Mouse (Mus musculus): Measurements from ENCODE around the gene Erbb4.

Erbb4 gene

DNA sequence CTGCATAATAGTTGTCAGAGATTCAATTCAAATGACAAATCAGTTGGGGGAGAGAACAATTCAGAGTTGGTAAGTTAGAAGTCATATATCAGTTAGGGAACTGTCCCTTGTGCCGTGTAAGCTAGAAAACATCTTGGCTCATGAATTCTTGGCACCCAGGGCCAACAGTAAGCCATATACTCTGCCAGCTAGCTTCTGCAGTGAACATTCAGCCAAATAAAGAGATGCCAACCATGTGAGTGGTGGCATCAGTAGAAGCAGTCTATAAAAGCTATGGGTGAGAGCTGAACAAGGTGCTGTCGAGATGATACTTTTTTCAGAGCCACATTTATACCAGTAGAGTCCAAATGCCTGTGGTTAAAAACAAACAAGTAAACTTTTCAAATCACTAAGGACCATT, 973.4 kb downstream of the Erbb4 start:
- peak; percentile 40; the same call in 1 of the 2 replicates for ATAC-seq (ENCODE audit: insufficient number of reproducible peaks, low FRiP score, low TSS enrichment)

DNA sequence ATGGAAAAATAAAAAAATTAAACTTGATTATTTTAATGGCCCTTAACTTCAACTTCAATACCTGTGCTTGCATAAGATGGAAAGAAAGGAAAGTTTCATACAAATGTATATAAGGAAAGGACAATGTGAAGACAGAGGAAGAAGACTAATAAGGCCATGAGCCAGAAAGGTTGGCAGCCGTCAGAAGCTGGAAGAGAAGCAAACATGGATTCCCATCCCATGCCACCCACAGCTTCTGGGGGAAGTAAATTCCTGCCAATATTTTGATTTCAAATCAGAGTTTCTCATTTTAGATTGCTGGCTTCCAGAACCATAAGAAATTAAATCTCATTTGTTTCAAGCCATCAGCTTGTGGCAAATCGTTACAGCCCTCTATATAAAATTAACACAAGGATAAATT, 984.3 kb downstream of the Erbb4 start:
- ATAC-seq (ENCODE audit: insufficient number of reproducible peaks, low FRiP score, low TSS enrichment) = no peak

DNA sequence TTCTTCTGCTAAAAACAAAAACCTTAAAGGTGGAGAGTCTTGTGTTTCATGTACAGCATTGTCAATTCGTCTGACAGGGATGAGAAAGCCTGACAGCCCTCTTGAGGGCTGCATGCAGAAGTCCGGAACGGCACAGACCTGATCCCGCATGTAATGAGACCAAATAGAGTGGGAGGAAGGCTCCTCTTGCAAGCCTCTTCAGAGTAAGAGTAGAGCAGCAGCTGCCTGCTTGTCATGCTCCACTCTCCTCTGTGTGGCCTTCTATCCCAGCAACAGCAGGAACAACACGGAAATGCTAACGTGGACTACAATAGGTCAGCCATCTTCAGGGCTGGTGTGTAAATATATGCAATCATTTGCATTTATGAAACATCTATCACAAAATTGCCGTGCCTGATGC, 987.5 kb downstream of the Erbb4 start:
- no peak for ATAC-seq (ENCODE audit: insufficient number of reproducible peaks, low FRiP score, low TSS enrichment)

DNA sequence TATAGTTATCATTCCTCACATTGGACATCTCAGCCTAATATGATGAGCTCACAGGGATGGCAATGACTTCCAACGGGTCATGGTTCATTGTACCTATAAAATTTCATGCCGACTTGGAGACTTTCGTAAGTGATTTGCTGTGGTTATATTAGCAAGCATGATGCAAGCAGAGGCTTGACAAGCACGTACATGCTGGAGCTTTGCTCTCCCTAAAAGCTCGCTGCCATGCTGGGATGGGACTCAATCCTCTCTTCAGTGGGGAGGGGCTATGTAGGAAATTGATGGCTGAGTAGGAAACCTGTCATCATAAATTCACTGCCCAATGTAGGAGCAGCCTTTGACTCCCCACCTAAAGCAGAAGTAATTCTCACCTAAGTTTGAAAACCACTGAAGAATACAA, 992.1 kb downstream of the Erbb4 start:
- ATAC-seq (ENCODE audit: insufficient number of reproducible peaks, low FRiP score, low TSS enrichment) = no peak

DNA sequence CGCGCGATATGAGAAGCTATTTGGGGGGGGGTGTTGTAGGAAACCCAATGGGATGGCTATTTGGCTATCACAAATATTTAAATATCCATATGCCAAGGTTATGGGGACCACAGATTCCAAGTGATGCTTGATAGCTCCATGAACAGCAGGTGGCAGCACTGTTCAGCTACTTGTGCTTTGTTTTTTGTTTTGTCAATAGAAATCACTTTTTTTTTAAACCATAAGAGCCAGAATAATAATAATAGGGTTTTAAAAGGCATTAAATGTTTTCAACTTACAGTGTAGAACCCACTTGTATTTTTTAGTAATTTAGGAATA, 1001.4 kb downstream of the Erbb4 start:
- 0 out of 2 replicates have a peak, but pooled peaks have one; percentile 45 for ATAC-seq (ENCODE audit: insufficient number of reproducible peaks, low FRiP score, low TSS enrichment)

DNA sequence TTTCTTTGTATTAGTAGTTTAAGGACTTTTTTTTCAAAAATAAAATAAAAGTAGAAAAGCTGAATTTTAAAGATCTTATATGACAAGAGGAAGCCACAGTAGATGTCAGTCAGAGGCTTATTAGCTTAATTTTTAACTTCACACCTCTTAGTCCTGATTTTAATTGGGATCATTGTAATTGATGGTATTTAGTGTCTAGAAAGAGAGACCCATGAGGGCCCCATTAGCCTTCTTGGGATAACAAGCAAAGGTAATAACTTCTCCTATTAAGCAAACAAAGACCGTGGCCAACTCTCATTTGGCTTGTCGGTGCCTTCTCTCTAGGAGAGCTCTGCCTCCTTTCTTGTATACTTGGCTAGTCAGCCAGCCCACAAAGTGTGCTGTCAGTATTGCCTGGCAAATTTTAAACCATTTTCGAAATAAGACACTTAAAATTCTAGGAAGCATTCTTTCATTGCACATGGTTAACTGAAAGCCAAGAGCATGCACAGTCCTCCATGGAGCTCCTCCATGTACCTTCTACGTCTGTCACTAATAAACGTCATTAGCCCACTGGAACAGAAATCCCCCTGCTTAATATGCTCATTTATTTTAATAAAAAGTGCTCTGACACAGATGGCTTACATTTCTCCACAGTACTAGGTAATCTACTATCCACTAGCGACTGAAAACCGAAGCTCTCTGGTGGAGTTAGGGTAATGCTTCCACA, 1001.9 kb downstream of the Erbb4 start:
- 0 out of 2 replicates have a peak, but pooled peaks have one; percentile 15 for ATAC-seq (ENCODE audit: insufficient number of reproducible peaks, low FRiP score, low TSS enrichment)

DNA sequence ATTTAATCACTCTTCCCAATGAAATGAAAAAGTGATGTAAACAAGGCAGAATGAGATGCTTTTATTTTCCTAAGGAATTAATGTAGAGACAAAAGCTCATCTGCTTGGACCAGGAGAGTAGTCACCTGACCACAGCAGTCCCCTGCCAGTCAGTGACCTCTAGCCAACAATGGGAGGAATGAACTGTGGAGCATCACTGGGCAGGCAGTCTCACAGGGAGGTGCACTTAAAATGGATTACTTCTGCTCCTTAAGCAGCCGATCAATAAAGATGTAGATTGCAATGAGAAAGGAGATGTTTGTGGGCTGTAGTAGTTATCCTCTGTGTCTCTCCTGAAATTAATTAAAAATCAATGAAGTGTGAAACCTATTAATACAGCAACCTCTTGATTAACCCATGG, 1018.2 kb downstream of the Erbb4 start:
- ATAC-seq (ENCODE audit: insufficient number of reproducible peaks, low FRiP score, low TSS enrichment) = no peak

DNA sequence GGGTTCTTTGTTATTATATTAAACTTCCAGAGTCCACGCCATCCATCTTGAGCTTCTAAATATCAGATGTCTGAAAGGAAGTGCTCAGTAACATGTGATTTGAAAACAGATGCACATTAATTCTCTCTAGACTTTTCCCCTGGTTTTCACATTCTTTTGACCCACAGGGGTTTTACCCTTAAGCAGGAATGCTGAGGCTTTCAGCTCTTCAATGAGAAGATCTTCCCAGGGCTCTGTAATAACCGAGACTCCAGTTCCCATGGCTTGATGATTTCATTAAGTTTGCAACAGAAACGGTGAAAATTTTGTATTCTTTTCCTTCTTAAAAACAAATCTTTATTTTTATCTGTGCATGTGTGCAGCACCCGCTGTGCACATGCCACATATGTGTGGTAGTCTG, 1051.4 kb downstream of the Erbb4 start:
- no peak for ATAC-seq (ENCODE audit: insufficient number of reproducible peaks, low FRiP score, low TSS enrichment)

DNA sequence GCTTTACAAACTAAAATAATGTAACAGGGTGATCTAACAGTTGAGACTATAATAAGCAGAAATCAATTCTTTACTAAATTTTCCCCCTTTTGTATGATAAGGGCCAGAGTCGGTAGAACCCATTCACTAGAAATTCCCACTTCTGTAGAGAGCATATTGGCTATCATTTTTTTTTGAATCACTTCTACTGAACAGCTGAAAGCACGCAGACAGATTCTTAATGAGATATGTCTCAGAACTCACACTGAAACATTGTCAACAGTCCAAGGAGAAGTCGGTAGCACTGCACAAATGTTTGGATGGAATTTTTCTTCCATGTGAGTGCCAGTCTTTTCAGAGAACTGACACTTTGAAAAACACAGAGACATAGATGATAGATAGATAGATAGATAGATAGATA, 1053.1 kb downstream of the Erbb4 start:
- no peak for ATAC-seq (ENCODE audit: insufficient number of reproducible peaks, low FRiP score, low TSS enrichment)

DNA sequence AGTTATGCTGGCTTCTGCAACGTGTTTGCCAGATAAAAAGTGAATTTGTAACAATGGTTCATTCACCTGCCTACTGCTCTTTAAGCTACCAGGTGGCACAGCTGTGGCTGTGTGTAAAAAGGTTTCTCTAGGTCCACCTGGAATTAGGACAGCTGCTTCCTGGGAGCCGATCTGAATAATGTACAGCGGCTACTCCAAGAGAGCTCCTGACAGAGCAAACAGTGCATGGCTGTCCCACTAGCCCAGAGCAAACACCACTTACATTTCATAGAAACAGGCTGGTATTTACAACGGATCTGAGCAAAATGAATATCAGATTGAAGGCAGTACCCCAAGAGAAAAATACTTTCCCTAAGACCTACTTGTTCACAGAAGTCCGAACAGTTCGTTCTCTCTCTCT, 1058.0 kb downstream of the Erbb4 start:
- ATAC-seq (ENCODE audit: insufficient number of reproducible peaks, low FRiP score, low TSS enrichment) = no peak

DNA sequence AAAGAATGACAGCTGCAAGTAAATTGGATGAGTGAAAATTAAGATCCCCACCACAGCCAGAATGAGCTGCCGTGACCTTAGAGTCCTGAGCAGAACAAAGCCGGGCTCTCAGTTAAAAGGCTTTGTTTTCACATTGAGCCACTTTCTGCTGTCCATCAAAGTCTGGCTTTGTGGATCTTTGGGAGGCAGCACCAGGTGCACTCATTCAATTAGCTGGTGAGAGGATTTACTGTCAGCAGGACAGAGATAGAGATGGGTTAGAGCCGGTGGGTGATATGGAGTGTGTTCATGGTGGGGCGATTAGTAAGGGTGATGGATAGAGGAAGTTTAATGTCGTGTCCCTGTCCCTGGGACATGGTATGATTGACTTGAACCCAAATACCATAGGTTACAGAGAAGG, 1060.7 kb downstream of the Erbb4 start:
- ATAC-seq (ENCODE audit: insufficient number of reproducible peaks, low FRiP score, low TSS enrichment) = no peak

DNA sequence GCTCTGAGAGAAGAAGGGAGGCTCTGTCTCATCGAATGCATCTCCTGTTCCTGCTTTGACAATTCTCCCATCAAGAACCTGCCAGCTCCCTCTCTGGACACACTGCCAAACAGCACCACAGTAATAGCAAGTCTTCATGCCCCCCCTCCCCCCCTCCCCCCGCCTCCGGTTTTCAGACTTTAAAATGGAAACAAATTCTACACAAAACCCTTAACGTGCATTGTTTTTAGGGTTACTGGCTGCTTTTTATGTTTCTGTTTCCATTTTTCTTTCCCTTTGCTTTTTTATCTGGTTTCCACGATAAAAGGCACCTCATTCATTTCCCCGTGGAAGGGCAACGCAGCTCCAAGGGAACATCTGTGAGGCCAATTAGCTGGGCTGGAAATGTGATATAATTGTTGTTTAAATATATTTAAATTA, 1061.3 kb downstream of the Erbb4 start:
- peak; percentile 89 for ATAC-seq (ENCODE audit: insufficient number of reproducible peaks, low FRiP score, low TSS enrichment)

DNA sequence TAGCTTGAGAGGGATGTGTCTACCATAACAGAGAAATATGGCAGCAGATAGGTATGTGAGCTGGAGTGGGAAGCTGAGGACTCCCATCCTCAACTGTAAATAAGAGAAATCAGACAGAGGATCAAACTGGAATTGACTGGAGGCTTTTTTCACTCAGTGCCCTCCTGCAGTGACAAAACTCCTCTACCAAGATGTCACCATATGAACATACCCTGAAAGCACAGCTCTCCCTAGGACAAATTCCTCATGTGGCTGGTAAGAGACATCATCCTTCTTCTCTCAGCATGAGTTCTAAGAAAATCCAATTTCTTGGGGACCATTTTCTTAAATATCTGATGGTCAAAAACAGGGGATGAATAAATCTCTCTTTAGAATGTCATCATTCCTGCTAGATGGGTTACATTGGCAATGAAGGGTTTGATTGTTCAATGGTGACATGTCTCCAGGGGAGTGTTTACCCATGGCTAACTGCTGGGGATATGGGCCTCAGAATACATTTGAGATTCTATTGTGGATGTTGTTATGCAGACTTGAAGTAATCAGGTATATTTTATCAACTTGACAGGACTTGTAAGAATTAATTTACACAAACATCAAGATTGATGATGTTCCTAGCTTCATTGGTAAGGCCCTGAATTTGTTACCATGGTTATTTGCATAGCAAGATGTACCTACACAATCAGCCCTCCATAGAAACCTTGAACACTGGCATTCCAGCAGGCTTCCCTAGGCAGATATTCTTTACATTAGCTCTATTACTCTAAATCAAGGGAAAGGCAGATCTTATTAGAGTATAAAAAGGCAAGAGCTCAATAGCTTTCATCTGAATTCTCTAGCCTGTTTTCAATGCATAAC, 1083.5 kb downstream of the Erbb4 start:
- ATAC-seq (ENCODE audit: insufficient number of reproducible peaks, low FRiP score, low TSS enrichment) = no peak

DNA sequence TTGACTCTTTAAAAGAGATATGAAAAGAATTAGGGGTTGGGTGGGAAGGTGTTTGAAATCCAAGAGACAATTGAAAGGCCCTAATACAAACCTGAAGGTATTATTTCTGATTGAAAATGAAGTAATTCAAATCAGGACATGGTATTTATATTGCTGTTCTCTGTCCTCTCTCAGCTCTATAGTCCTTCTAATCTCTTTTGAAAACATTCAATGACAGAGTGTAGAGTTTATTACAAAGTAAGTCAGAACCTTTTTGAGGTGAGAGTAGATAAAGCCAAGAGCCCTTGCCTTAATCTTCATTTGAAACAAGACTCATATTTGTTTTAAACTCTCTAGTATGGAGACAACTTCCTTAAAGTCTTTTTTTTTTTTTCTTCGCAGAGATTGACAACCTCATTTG, 1087.8 kb downstream of the Erbb4 start:
- ATAC-seq (ENCODE audit: insufficient number of reproducible peaks, low FRiP score, low TSS enrichment) = no peak

DNA sequence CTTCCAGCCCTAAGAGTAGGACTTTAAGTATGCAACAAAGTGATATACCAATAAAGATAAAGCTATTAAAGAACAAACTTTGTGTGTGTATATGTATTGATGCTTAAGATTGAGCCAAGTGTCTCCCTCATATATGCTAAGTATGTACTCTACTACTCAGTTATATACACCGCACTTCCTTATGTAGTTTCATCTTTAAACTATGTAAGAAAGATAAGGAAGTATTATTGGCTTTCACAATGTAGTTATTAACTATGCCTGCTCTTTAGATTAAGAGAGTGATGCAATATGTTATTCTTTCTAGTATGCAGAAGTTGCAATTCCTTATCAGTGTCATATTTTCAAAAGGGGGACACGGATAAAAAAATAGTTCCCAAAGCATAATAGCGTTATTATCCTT, 1088.2 kb downstream of the Erbb4 start:
- no peak for ATAC-seq (ENCODE audit: insufficient number of reproducible peaks, low FRiP score, low TSS enrichment)

All from cerebellum, adult (tissue).